Mouse (Mus musculus) Patski (cell line): Measurements from ENCODE around the gene Gdf1. TPM values are rescaled to one million over a fixed set of nuclear protein-coding genes. Genes with fewer than 3 reads are reported as not detected.

Experiments
- ATAC-seq: fragments of 100-300 bp; one replicate; pipeline ENCODE4 v1.8.0; 2021
- CTCF ChIA-PET: fragments of 350-600 bp; sonication (Branson Sonifier 250); formaldehyde crosslinking; loops from one replicate; lab custom pipeline; 2022; ENCODE audit warnings: inconsistent platforms; lab: Charles Lee
- POLR2A ChIA-PET: fragments of 350-600 bp; sonication (Branson Sonifier 250); formaldehyde crosslinking; loops from one replicate; lab custom pipeline; 2022; ENCODE audit warnings: antibody characterized with exemption, inconsistent platforms; lab: Charles Lee
- DNase-seq: peaks from one replicate; pipeline ENCODE4 v3.0.0-alpha.2; 2011; ENCODE audit warnings: low read depth, low spot score
- H3K27me3 ChIP-seq: fragments of 371-371 bp; one replicate; pipeline ENCODE4 v1.5.1; 2021
- CTCF ChIP-seq: fragments of 100-300 bp; IDR thresholded peaks from one replicate; pipeline ENCODE4 v1.5.1; 2021
- in situ Hi-C: fragments of 300-500 bp; cut with MboI; formaldehyde crosslinking; loops from 3 replicates; pipeline ENCODE4 v1.11.1; 2018; ENCODE audit warnings: low pct_unique_long_range_greater_than_20kb, mixed read lengths
- polyA plus RNA-seq: library from polyadenylated mRNA; unstranded; gene quantifications from one replicate; pipeline ENCODE4 v1.2.3, GENCODE M21; 2021

Gene Gdf1
- polyA plus RNA-seq, 1 experiment from 2014 or later, result 1.1 TPM

DNA sequence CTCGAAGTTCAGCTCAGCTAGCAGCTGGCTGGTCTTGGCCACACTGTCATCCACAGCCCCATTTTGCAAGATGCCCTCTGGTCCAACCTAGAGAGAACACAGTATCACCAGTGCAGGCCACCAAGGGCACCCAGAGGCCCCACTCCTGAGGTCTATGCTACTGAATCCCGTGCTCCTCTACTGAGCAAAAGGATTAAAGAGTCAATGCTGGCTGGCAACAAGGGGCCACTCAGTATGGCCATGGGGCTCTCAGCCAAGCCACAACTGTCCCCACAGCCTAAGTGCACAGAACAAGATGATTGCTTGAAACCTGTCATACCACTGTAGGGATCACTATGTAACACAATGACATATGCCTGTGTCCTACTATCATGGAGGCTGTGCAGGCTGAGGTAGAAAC is 14.7 kb downstream of the Gdf1 start:
- ATAC-seq, result no peak
- H3K27me3 ChIP-seq, result no peaks in the 10 kb centered on the region

GRCm38 (mm10) chr8:70347443-70347842 is 17.8 kb downstream of the Gdf1 start:
- no peak for TF ChIP-seq CTCF
- no peak for ATAC-seq
- in situ Hi-C loops, result no loop called here
- POLR2A ChIA-PET, result no interaction called here
- no peaks in the 10 kb centered on the region for H3K27me3 ChIP-seq
- CTCF ChIA-PET, result interaction anchor here (1.2 kb wide), 1 partner anchor 11 kb away, joined by 3 read pairs; no protein-coding TSS in a partner anchor
- no peak for DNase-seq

More for the DNA sequence above, 14.7 kb downstream of the Gdf1 start:
- ChIA-PET POLR2A (interaction anchor here (0.9 to 1.1 kb wide), 3 partner anchors 9 to 159 kb away, joined by 3 to 4 read pairs (median 3); partner anchors contain the start of gene Upf1), CTCF (interaction anchor here (0.7 to 1.6 kb wide), 3 partner anchors 9 to 52 kb away, joined by 3 to 5 read pairs (median 3); partner anchors contain the start of gene Upf1)
- no peak for TF ChIP-seq CTCF
- in situ Hi-C loops, result loop anchor here (5.0 kb wide), 1 partner anchor 33 kb away; no protein-coding TSS in a partner anchor
- no peak for DNase-seq

GRCm38 (mm10) chr8:70347860-70348420 is 18.3 kb downstream of the Gdf1 start:
- TF ChIP-seq CTCF, result no peak
- ATAC-seq (no peak), DNase-seq (no peak)
- ChIA-PET CTCF (interaction anchor here (1.2 kb wide), 1 partner anchor 11 kb away, joined by 3 read pairs; no protein-coding TSS in a partner anchor), POLR2A (interaction anchor here (0.6 to 1.1 kb wide), 2 partner anchors 21 to 27 kb away, joined by 3 read pairs; no protein-coding TSS in a partner anchor)
- H3K27me3 ChIP-seq, result no peaks in the 10 kb centered on the region
- in situ Hi-C loops, result no loop called here

DNA sequence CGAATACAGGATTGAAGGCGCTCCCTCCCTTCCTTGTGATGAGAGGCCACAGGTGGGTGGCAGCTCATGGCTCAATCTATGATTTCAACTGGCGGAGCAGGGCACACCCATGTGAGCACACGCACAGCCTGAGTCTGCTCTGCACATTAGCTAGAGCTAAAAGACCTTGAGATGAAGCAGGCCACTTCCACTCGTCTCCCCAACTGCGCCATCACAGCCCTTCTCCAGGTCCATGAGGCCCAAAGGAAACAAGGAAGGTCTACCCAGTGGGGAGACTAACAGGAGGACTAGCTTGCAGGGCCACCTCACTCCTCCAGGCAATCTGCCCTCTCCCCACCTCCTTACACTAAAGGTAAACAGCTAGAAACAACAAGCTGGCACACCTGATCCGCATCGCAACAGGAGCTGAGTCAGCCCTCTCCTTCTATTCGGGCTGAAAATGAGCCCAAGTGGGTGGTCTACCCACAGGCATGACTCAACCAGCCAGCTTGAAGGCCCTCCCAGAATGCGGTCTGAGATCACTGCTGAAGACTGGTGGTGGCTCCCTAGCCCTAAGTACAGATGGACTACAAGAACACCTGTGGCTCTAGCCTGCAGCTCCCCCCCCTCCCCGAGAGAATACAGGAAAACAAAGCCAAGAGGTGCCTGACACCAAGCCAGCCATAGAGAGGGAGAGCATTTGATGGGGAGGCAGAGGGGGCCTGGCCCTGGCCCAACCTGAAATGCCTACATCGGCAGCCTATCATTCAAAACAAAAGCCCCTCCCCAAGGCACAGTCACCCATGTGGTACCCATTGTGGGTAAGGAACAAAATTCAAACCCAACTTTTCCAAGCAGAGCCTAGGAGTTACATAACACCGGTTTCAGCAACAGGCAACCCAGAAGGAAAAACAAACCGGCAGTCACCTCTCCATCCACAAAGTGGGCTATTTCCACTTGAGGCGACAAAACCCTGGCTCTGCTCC is 21.7 kb downstream of the Gdf1 start:
- no peak for TF ChIP-seq CTCF
- DNase-seq, result no peak
- POLR2A ChIA-PET, result interaction anchor here (0.6 to 1.8 kb wide), 2 partner anchors 22 to 67 kb away, joined by 3 to 6 read pairs; partner anchors contain the start of gene Comp
- CTCF ChIA-PET, result interaction anchor here (1.3 kb wide), 1 partner anchor 13 kb away, joined by 3 read pairs; no protein-coding TSS in a partner anchor
- no peak for ATAC-seq
- no peaks in the 10 kb centered on the region for H3K27me3 ChIP-seq
- in situ Hi-C loops, result no loop called here

- POLR2A ChIA-PET, result interaction anchor here (0.7 to 2.3 kb wide), 7 partner anchors 14 to 499 kb away, joined by 3 to 8 read pairs (median 4); partner anchors contain the start of gene Comp
- DNase-seq, result no peak
- no peaks in the 10 kb centered on the region for H3K27me3 ChIP-seq
- ATAC-seq, result no peak
- CTCF ChIA-PET, result interaction anchor here (1.6 to 1.8 kb wide), 2 partner anchors 10 to 154 kb away, joined by 7 to 8 read pairs; partner anchors contain the start of gene Rex1bd
- no peak for TF ChIP-seq CTCF
- in situ Hi-C loops, result no loop called here
Measured at GRCm38 (mm10) chr8:70352000-70352384, 22.4 kb downstream of the Gdf1 start.

- ATAC-seq (no peak), DNase-seq (no peak)
Measured at GRCm38 (mm10) chr8:70352657-70353151, 23.1 kb downstream of the Gdf1 start.

DNA sequence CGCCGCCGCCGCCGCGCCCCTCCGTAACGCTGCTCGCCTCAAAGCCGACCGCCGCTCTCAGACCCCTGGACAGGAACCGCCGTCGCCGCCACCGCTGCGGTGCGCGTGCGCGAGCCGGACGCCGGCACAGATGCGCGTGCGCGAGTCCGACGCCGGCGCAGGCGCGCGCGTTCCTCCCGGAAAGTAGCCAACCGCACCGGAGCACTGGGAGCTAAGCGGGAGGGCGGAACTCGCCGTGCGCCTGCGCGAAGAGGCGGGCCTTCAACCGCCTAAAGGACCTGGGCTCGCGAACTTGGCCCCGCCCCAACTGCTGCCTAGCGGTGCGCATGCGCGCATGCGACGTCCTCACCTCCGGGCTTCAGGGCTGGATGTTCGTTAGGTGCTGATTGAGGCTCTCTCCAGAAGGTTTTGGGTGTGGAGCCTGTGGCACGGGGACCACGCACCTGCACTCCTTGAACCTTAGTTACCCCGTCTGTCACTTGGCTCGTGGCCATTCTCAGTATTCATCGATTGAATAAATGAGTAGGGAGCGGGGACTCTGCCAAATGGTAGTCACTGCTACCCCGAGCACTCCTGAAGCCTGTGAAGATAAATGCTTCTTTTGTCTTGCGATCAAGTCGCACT is 23.7 kb downstream of the Gdf1 start, which contains the start of gene Upf1:
TSS of gene Upf1 (minus strand) at position 85 of the 624 bp plus-strand sequence.
- ChIA-PET POLR2A (interaction anchor here (0.8 to 2.3 kb wide), 9 partner anchors 10 to 256 kb away, joined by 3 to 8 read pairs (median 3); partner anchors contain the start of gene Comp), CTCF (interaction anchor here (1.1 to 1.8 kb wide), 5 partner anchors 9 to 153 kb away, joined by 3 to 8 read pairs (median 5); partner anchors contain the start of gene Rex1bd)
- DNase-seq, result peak; percentile 83
- peak; percentile 65 for ATAC-seq
- in situ Hi-C loops, result no loop called here
- no peaks in the 10 kb centered on the region for H3K27me3 ChIP-seq
- TF ChIP-seq CTCF, result no peak

More at GRCm38 (mm10) chr8:70352657-70353151, 23.1 kb downstream of the Gdf1 start:
- in situ Hi-C loops, result no loop called here
- TF ChIP-seq CTCF, result no peak
- ChIA-PET CTCF (interaction anchor here (1.1 to 1.8 kb wide), 4 partner anchors 8 to 154 kb away, joined by 3 to 8 read pairs (median 6); partner anchors contain the start of gene Rex1bd), POLR2A (interaction anchor here (0.7 to 2.3 kb wide), 11 partner anchors 9 to 498 kb away, joined by 3 to 8 read pairs (median 3); partner anchors contain the start of gene Comp)
- H3K27me3 ChIP-seq, result no peaks in the 10 kb centered on the region

DNA sequence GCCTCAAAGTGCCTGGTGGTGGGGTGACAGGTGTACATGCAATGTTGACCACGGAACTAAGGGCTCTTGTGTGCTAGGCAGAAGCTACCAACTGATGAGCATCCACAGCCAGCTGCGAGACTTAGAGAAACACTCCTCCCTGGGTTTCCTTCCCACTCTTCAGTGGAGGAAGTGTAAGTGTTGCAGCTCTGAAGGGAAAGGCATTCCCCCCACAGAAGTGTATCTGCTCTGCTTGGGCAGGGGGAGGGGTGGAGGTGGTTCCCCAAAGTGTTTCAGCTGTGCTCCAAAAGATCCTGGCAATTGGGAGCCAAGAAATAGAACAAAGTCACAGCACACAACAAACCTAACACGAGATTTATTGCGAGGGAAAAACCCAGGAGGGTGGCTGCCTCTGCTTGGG is 24.4 kb downstream of the Gdf1 start:
- TF ChIP-seq CTCF, result no peak
- DNase-seq, result no peak
- H3K27me3 ChIP-seq, result no peaks in the 10 kb centered on the region
- ChIA-PET POLR2A (interaction anchor here (1.3 to 2.3 kb wide), 2 partner anchors 10 to 18 kb away, joined by 3 to 8 read pairs; no protein-coding TSS in a partner anchor), CTCF (interaction anchor here (1.1 to 1.8 kb wide), 3 partner anchors 10 to 152 kb away, joined by 3 to 7 read pairs (median 3); partner anchors contain the start of gene Rex1bd)
- no peak for ATAC-seq
- in situ Hi-C loops, result no loop called here

- no peak for TF ChIP-seq CTCF
- no peak for DNase-seq
- CTCF ChIA-PET, result no interaction called here
- in situ Hi-C loops, result no loop called here
- no peak for ATAC-seq
- POLR2A ChIA-PET, result no interaction called here
- H3K27me3 ChIP-seq, result no peaks in the 10 kb centered on the region
Measured at GRCm38 (mm10) chr8:70356111-70356510, 26.5 kb downstream of the Gdf1 start.
